Mouse (Mus musculus) olfactory bulb, adult 2 months (tissue): ENCODE data around the gene Nup133.

Experiments used
- CTCF ChIP-seq: fragments of 200-500 bp; IDR thresholded peaks from 2 replicates; pipeline ENCODE4 v1.5.1; 2012; ENCODE audit warnings: low read depth, mild to moderate bottlenecking, low read length, moderate library complexity; ENCODE audit not compliant: insufficient read depth
- POLR2A ChIP-seq: fragments of 200-500 bp; IDR thresholded peaks from 2 replicates; pipeline ENCODE4 v1.6.1; 2012; ENCODE audit warnings: mild to moderate bottlenecking, low read depth, low read length, moderate library complexity; ENCODE audit not compliant: insufficient read depth

GRCm38 (mm10) chr8:123857361-123857760 lies 91.7 kb downstream of the Nup133 start:
- TF ChIP-seq POLR2A (no peak), CTCF (no peak)
